Mouse (Mus musculus): ENCODE results near the gene Plekha4. TPM values are rescaled to one million over a fixed set of nuclear protein-coding genes. Genes with fewer than 3 reads are reported as not detected.

Gene Plekha4
- total and polyA plus RNA-seq, 3 experiments, result 0.12 to 0.65 TPM; not detected in 1

DNA sequence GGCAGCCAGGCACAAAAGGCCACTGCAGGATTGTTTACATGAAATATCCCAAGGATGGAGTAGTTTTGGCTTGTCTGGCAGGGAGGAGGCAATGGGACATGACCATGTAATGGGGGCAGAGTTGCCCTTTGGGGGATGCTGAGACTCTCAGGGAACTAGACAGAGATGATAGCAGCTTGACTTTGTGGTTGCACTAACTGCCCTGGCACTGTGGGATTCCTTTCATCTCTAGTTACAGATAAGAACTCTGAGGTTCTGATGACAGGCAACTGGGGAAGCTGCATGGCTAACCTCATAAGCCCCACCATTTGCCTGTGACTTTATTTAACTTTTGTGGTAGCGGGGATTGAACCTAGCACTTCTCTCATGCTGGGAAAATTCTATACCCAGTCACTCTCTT lies 70.0 kb downstream of the Plekha4 start:
- TF ChIP-seq TCF12 (IDR thresholded peaks at IDR 0.05; ENCODE audit: low read depth, low read length) (peak; percentile 61; the same call in 1 of the 2 replicates), TBP (IDR thresholded peaks at IDR 0.05; ENCODE audit: low read depth, low read length) (0 out of 2 replicates have a peak, but pooled peaks have one; percentile 24), MYB (IDR thresholded peaks at IDR 0.05; ENCODE audit: low read depth, low read length) (0 out of 2 replicates have a peak, but pooled peaks have one; percentile 44), ELF1 (IDR thresholded peaks at IDR 0.05; ENCODE audit: low read depth, low read length) (no peak), EP300 (IDR thresholded peaks at IDR 0.05; ENCODE audit: low read depth in 1 of 2, low read length in 2 of 2) (peak; percentile 73 to 76), MAFK (IDR thresholded peaks at IDR 0.05; ENCODE audit: borderline replicate concordance, low read depth, low read length) (0 out of 2 replicates have a peak, but pooled peaks have one; percentile 24), RCOR1 (IDR thresholded peaks at IDR 0.05; ENCODE audit: low read depth, low read length) (peak; percentile 86; the same call in 1 of the 2 replicates), ETS1 (IDR thresholded peaks at IDR 0.05; ENCODE audit: low read depth, low read length) (peak; percentile 71), MXI1 (IDR thresholded peaks at IDR 0.05; ENCODE audit: low read depth, low read length) (peak; percentile 37; the same call in 1 of the 2 replicates), E2F4 (IDR thresholded peaks at IDR 0.05; ENCODE audit: borderline replicate concordance, low read depth, low read length) (no peak), SIN3A (IDR thresholded peaks at IDR 0.05; ENCODE audit: low read length) (peak; percentile 36; the same call in 1 of the 2 replicates), BHLHE40 (IDR thresholded peaks at IDR 0.05; ENCODE audit: borderline replicate concordance, low read depth, low read length) (no peak), GATA1 (IDR thresholded peaks at IDR 0.05; ENCODE audit: low read depth, low read length) (peak; percentile 76)
- no peak overlapping the region for H3K4me3 ChIP-seq (ENCODE audit: control insufficient read depth in 1 of 2, insufficient read depth in 1 of 2, low read depth in 2 of 2, low read length in 2 of 2)
- DNase-seq (ENCODE audit: low read depth, low spot score), result peak; percentile 70
- H3K9ac ChIP-seq (ENCODE audit: control insufficient read depth, low read depth, low read length, poor library complexity, severe bottlenecking), result no peak overlapping the region
- H3K79me2 ChIP-seq (ENCODE audit: control insufficient read depth, insufficient read depth, low read length, poor library complexity), result no peaks in the 10 kb centered on the region
- H3K27ac ChIP-seq (ENCODE audit: control insufficient read depth, low read depth, low read length), result no peak overlapping the region; the same call in 1 of the 2 replicates
- H3K36me3 ChIP-seq (ENCODE audit: control insufficient read depth in 1 of 2, insufficient read depth in 2 of 2, low read length in 2 of 2), result peaks cover 0 to 27% of the 10 kb centered on the region in 2 experiments; a peak in 2 of 4 replicates
- H3K4me1 ChIP-seq (ENCODE audit: control insufficient read depth in 1 of 2, insufficient read depth in 2 of 2, low read length in 2 of 2), result peaks cover 10 to 20% of the 10 kb centered on the region in 2 experiments
- no peaks in the 10 kb centered on the region for H3K27me3 ChIP-seq (ENCODE audit: control insufficient read depth in 1 of 2, insufficient read depth in 2 of 2, low read length in 2 of 2)
- no peaks in the 10 kb centered on the region for H3K9me3 ChIP-seq (replicated peaks; ENCODE audit: insufficient read depth, low read length)

DNA sequence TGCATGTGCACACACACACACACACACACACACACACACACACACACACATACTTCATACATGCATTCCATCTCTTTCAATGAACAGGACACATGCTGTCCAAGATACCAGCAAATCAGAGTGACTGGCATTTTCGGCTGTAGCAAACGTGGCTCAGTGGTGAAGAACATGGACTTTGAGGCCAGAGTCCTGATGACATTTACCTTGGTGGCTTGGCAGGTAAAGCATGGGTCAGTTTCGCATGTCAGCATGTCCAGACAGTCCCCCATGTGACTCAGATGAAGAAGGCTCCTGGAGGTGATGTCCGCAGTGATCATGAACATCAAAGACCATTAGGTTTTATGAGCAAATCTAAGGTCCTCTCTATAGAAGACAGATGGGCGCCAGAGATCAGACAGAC lies 70.9 kb downstream of the Plekha4 start:
- no peak for DNase-seq (ENCODE audit: low read depth, low spot score)
- Histone ChIP-seq H3K27me3 (ENCODE audit: control insufficient read depth in 1 of 2, insufficient read depth in 2 of 2, low read length in 2 of 2) (no peaks in the 10 kb centered on the region), H3K27ac (ENCODE audit: control insufficient read depth, low read depth, low read length) (no peak overlapping the region), H3K4me1 (ENCODE audit: control insufficient read depth in 1 of 2, insufficient read depth in 2 of 2, low read length in 2 of 2) (peaks cover 9 to 16% of the 10 kb centered on the region in 2 experiments), H3K9ac (ENCODE audit: control insufficient read depth, low read depth, low read length, poor library complexity, severe bottlenecking) (no peak overlapping the region), H3K36me3 (ENCODE audit: control insufficient read depth in 1 of 2, insufficient read depth in 2 of 2, low read length in 2 of 2) (peaks cover 0 to 23% of the 10 kb centered on the region in 2 experiments; a peak in 2 of 4 replicates), H3K4me3 (ENCODE audit: control insufficient read depth in 1 of 2, insufficient read depth in 1 of 2, low read depth in 2 of 2, low read length in 2 of 2) (no peak overlapping the region), H3K79me2 (ENCODE audit: control insufficient read depth, insufficient read depth, low read length, poor library complexity) (no peaks in the 10 kb centered on the region), H3K9me3 (replicated peaks; ENCODE audit: insufficient read depth, low read length) (no peaks in the 10 kb centered on the region)
- TF ChIP-seq MXI1 (IDR thresholded peaks at IDR 0.05; ENCODE audit: low read depth, low read length) (no peak), MAZ (IDR thresholded peaks at IDR 0.05; ENCODE audit: low read depth, low read length) (no peak), SIN3A (IDR thresholded peaks at IDR 0.05; ENCODE audit: low read length) (no peak)

DNA sequence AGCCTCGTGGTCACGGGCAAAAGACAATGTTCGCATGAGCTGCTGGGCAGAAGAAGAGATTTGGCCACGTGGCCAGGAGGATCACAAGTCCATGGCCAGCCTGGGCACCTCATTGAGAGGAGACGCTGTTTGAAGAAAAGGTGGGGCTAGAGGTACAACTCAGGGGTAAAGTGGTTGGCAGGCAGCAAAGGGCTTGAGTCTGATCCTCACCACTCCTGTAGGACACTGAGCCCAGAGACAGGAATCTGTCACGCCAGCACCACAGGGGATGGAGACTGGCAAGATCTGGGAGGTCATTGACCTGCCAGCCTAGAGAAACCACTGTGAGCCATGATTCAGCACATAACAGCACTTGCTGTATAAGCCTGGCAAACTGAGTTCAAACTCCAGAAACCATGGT lies 71.4 kb downstream of the Plekha4 start:
- H3K36me3 ChIP-seq (ENCODE audit: control insufficient read depth in 1 of 2, insufficient read depth in 2 of 2, low read length in 2 of 2), result peaks cover 0 to 19% of the 10 kb centered on the region in 2 experiments; a peak in 2 of 4 replicates
- H3K9me3 ChIP-seq (replicated peaks; ENCODE audit: insufficient read depth, low read length), result no peaks in the 10 kb centered on the region
- H3K9ac ChIP-seq (ENCODE audit: control insufficient read depth, low read depth, low read length, poor library complexity, severe bottlenecking), result no peak overlapping the region
- no peak overlapping the region for H3K27ac ChIP-seq (ENCODE audit: control insufficient read depth, low read depth, low read length)
- no peak for DNase-seq (ENCODE audit: low read depth, low spot score)
- no peaks in the 10 kb centered on the region for H3K27me3 ChIP-seq (ENCODE audit: control insufficient read depth in 1 of 2, insufficient read depth in 2 of 2, low read length in 2 of 2)
- H3K4me1 ChIP-seq (ENCODE audit: control insufficient read depth in 1 of 2, insufficient read depth in 2 of 2, low read length in 2 of 2), result peaks cover 7 to 15% of the 10 kb centered on the region in 2 experiments
- TF ChIP-seq EP300 (IDR thresholded peaks at IDR 0.05; ENCODE audit: low read depth in 1 of 2, low read length in 2 of 2) (no peak), ZC3H11A (IDR thresholded peaks at IDR 0.05; ENCODE audit: low read depth, low read length) (no peak), MAFK (IDR thresholded peaks at IDR 0.05; ENCODE audit: borderline replicate concordance, low read depth, low read length) (no peak), RCOR1 (IDR thresholded peaks at IDR 0.05; ENCODE audit: low read depth, low read length) (no peak), MXI1 (IDR thresholded peaks at IDR 0.05; ENCODE audit: low read depth, low read length) (no peak), GATA1 (IDR thresholded peaks at IDR 0.05; ENCODE audit: low read depth, low read length) (no peak), SIN3A (IDR thresholded peaks at IDR 0.05; ENCODE audit: low read length) (no peak)
- no peaks in the 10 kb centered on the region for H3K79me2 ChIP-seq (ENCODE audit: control insufficient read depth, insufficient read depth, low read length, poor library complexity)
- H3K4me3 ChIP-seq (ENCODE audit: control insufficient read depth in 1 of 2, insufficient read depth in 1 of 2, low read depth in 2 of 2, low read length in 2 of 2), result no peak overlapping the region

Measured in MEL (cell line).